14 mouse cellular contexts compared by ENCODE assay signal in genomic region chr4:126782996-126783395, GRCm38 (mm10). TPM values are rescaled to one million over a fixed set of nuclear protein-coding genes. Genes with fewer than 3 reads are reported as not detected.
DNase-seq lines count a peak whose midpoint lies in the region.
"Had no signal": no experiment of that assay in that cellular context is flagged by ENCODE, and none has a peak within 500 bp of the region (broad histone marks: within the 10 kb centered on the region; RNA-seq: fewer than 3 reads in every experiment).

No protein-coding gene starts in this region.

- peak; percentile 40 to 56 for DNase-seq in left cerebral cortex, postnatal 10 days (ENCODE audit: extremely low spot score in 1 of 2, low spot score in 2 of 2)
- DNase-seq in left cerebral cortex, adult 11 months (ENCODE audit: low spot score): no peak
- peak; percentile 22 to 41 for DNase-seq in cerebellum, postnatal 14 days
- DNase-seq in layer of hippocampus, adult 9-11 months: peak; percentile 81
- peak; percentile 32 for DNase-seq in right cerebral cortex, postnatal 25 days
- DNase-seq in kidney, adult 18-20 months: no peak
- DNase-seq in ovary, postnatal 10 days (ENCODE audit: low spot score): no peak
- DNase-seq: embryo, embryonic 11 days; kidney, adult 8-10 months; lung, postnatal 36 days; thymus, postnatal 25 days had no signal

- intact Hi-C loops in left cerebral cortex, postnatal 10 days (cut with DNase I): no loop called here

RNA-seq across cellular contexts. Expression of gene AU040320, which starts 29.7 kb away (rescaled TPM):
- total RNA-seq in left cerebral cortex, postnatal 10 days (2021): 10 to 100 TPM; 54.6 to 57.3 TPM

RNA-seq across cellular contexts. Expression of gene Ncdn, which starts 29.8 kb away (rescaled TPM):
- total RNA-seq in left cerebral cortex, postnatal 10 days (2021): 100 to 1,000 TPM; 694 to 719 TPM

RNA-seq across cellular contexts. Expression of gene Tfap2e, which starts 47.0 kb away (rescaled TPM):
- total RNA-seq in left cerebral cortex, postnatal 10 days (2021): not detected
- total RNA-seq: adrenal gland, postnatal 4 days; CH12.LX; liver, adult 2 months had no signal

Comparison
In these comparisons a context has a peak if more than half of its experiments do, and no peak if none do; other contexts are left out.
1. DNase-seq: peak in left cerebral cortex, postnatal 10 days (2 of 2), cerebellum, postnatal 14 days (2 of 2), layer of hippocampus, adult 9-11 months (single experiment) and right cerebral cortex, postnatal 25 days (single experiment); none in left cerebral cortex, adult 11 months (single experiment), kidney, adult 18-20 months (single experiment) and ovary, postnatal 10 days (single experiment).